Comparison of ENCODE assay signal across 17 mouse cellular contexts in genomic region chrX:93689287-93689686, GRCm38 (mm10). TPM values are rescaled to one million over a fixed set of nuclear protein-coding genes. Genes with fewer than 3 reads are reported as not detected.
DNase-seq lines count a peak whose midpoint lies in the region; ATAC-seq and TF ChIP-seq lines count a peak whose summit lies in the region.
"Had no signal": no experiment of that assay in that cellular context is flagged by ENCODE, and none has a peak within 500 bp of the region (broad histone marks: within the 10 kb centered on the region; RNA-seq: fewer than 3 reads in every experiment).

No protein-coding gene starts in this region.

- no peak for TF ChIP-seq CTCF in bone marrow macrophage, adult 2 months (IDR thresholded peaks at IDR 0.05; ENCODE audit: low read depth, low read length)

- DNase-seq in spleen, postnatal 36 days (ENCODE audit: low spot score in 2 of 2), result peak; percentile 21 to 29
- DNase-seq in spleen, postnatal 14 days (ENCODE audit: low spot score in 2 of 2), result no peak
- DNase-seq in left cerebral cortex, postnatal 36 days (ENCODE audit: low spot score in 2 of 2), result no peak
- no peak for DNase-seq in thymus, postnatal 25 days
- DNase-seq in layer of hippocampus, adult 9-11 months, result no peak
- DNase-seq: cerebellum, adult 9-10 months; kidney, adult 11 months; kidney, postnatal 36 days; liver, postnatal 0 days; right cerebral cortex, postnatal 4 days; thymus, postnatal 4 days had no signal

- peak; percentile 86 for ATAC-seq in megakaryocyte progenitor cell, adult 5-6 weeks (replicated peaks; ENCODE audit: poor library complexity)
- ATAC-seq: liver, postnatal 0 days had no signal

- intact Hi-C loops in left cerebral cortex, postnatal 36 days (cut with DNase I), result no loop called here

- peaks cover 14% of the 10 kb centered on the region for H3K4me1 ChIP-seq in bone marrow macrophage, adult 2 months (ENCODE audit: control insufficient read depth, insufficient read depth, low read length)
- H3K4me1 ChIP-seq: embryonic facial prominence, embryonic 15.5 days; hindbrain, embryonic 12.5 days; limb, embryonic 13.5 days had no signal

- H3K4me3 ChIP-seq in bone marrow macrophage, adult 2 months (ENCODE audit: insufficient read depth, low read length), result no peak overlapping the region; the same call in 1 of the 2 replicates
- H3K4me3 ChIP-seq: embryonic facial prominence, embryonic 15.5 days; hindbrain, embryonic 12.5 days; limb, embryonic 13.5 days had no signal

- no peak for TF ChIP-seq POLR2A in bone marrow macrophage, adult 2 months (IDR thresholded peaks at IDR 0.05; ENCODE audit: borderline replicate concordance, low read depth, low read length)

- peak overlapping the region; percentile 81 for H3K27ac ChIP-seq in bone marrow macrophage, adult 2 months (ENCODE audit: insufficient read depth, low read depth, low read length)
- H3K27ac ChIP-seq: embryonic facial prominence, embryonic 15.5 days; hindbrain, embryonic 12.5 days; limb, embryonic 13.5 days; stomach, postnatal 0 days had no signal

RNA-seq across cellular contexts. Expression of gene Pcyt1b, which starts 34.6 kb away (rescaled TPM):
- polyA plus RNA-seq in bone marrow macrophage, adult 2 months (2012; ENCODE audit: insufficient read depth, insufficient read length, missing spikeins), result 2.0 and 4.2 TPM in 2 replicates
- total RNA-seq in megakaryocyte progenitor cell, adult 5-6 weeks (2015), result 1.5 and 1.7 TPM in 2 replicates
- total RNA-seq in megakaryocyte progenitor cell, adult 5-6 weeks (2017), result 1.5 and 2.9 TPM in 2 replicates
- total RNA-seq in left cerebral cortex, postnatal 36 days (2021), result 10 to 100 TPM; 33.1 to 34.7 TPM

RNA-seq across cellular contexts. Expression of gene Pola1, which starts 57.3 kb away (rescaled TPM):
- 10.3 and 11.2 TPM in 2 replicates for polyA plus RNA-seq in bone marrow macrophage, adult 2 months (2012; ENCODE audit: insufficient read depth, insufficient read length, missing spikeins)
- 68.0 and 68.9 TPM in 2 replicates for total RNA-seq in megakaryocyte progenitor cell, adult 5-6 weeks (2015)
- total RNA-seq in megakaryocyte progenitor cell, adult 5-6 weeks (2017), result 114 and 142 TPM in 2 replicates
- total RNA-seq in left cerebral cortex, postnatal 36 days (2021), result 1 to 10 TPM; 6.0 to 7.0 TPM

Comparison
In these comparisons a context has a peak if more than half of its experiments do, and no peak if none do; other contexts are left out.
1. DNase-seq: peak in spleen, postnatal 36 days (2 of 2); none in spleen, postnatal 14 days (0 of 2), left cerebral cortex, postnatal 36 days (0 of 2), thymus, postnatal 25 days (single experiment) and layer of hippocampus, adult 9-11 months (single experiment).
2. RNA of gene Pcyt1b, which starts 34.6 kb away (total RNA-seq): 33.1 to 34.7 TPM in left cerebral cortex, postnatal 36 days; 1.5 to 2.9 TPM in megakaryocyte progenitor cell, adult 5-6 weeks; every median in the first group is over 4 times any median in the second.
3. RNA of gene Pola1, which starts 57.3 kb away (total RNA-seq): 68.0 to 142 TPM in megakaryocyte progenitor cell, adult 5-6 weeks; 6.0 to 7.0 TPM in left cerebral cortex, postnatal 36 days; every median in the first group is over 4 times any median in the second.